Mouse (Mus musculus) neural tube, embryonic 14.5 days (tissue): Measurements from ENCODE around the gene Psma1. TPM values are rescaled to one million over a fixed set of nuclear protein-coding genes. Genes with fewer than 3 reads are reported as not detected.

Experiments used
- ATAC-seq: fragments of 200-750 bp; cut with Nextera tagmentation; 2 replicates; pipeline ENCODE4 v1.8.0; 2017; ENCODE audit warnings: low read depth, mild to moderate bottlenecking, moderate TSS enrichment, moderate library complexity
- H3K27ac ChIP-seq: fragments of 300-500 bp; sonication (generic); 2 replicates; pipeline ENCODE4 v1.5.1; 2014; ENCODE audit warnings: low read depth, mild to moderate bottlenecking, control low read depth, low read length, moderate library complexity, mixed read lengths
- H3K27me3 ChIP-seq: fragments of 300-500 bp; sonication (generic); 2 replicates; pipeline ENCODE4 v1.6.1; 2014; ENCODE audit warnings: low read length; ENCODE audit not compliant: control insufficient read depth, insufficient read depth
- H3K36me3 ChIP-seq: fragments of 300-500 bp; sonication (generic); 2 replicates; pipeline ENCODE4 v1.6.1; 2014; ENCODE audit warnings: low read length, mixed read lengths; ENCODE audit not compliant: control insufficient read depth, insufficient read depth
- H3K4me1 ChIP-seq: fragments of 300-500 bp; sonication (generic); 2 replicates; pipeline ENCODE4 v1.6.1; 2014; ENCODE audit warnings: low read length; ENCODE audit not compliant: control insufficient read depth, insufficient read depth
- H3K4me2 ChIP-seq: fragments of 300-500 bp; sonication (generic); 2 replicates; pipeline ENCODE4 v1.6.1; 2014; ENCODE audit warnings: mild to moderate bottlenecking, low read depth, low read length, control low read depth
- H3K4me3 ChIP-seq: fragments of 300-500 bp; sonication (generic); 2 replicates; pipeline ENCODE4 v1.5.1; 2014; ENCODE audit warnings: low read depth, low read length, control low read depth, mixed read lengths
- H3K9ac ChIP-seq: fragments of 300-500 bp; sonication (generic); replicated peaks from 2 replicates; pipeline ENCODE4 v1.6.1; 2014; ENCODE audit warnings: low read depth, mild to moderate bottlenecking, control low read depth, low read length, mixed read lengths
- H3K9me3 ChIP-seq: fragments of 300-500 bp; sonication (generic); 2 replicates; pipeline ENCODE4 v1.6.1; 2016; ENCODE audit warnings: low read length; ENCODE audit not compliant: control insufficient read depth
- WGBS: fragments of 180-500 bp; shearing (Covaris S2); extraction: QIAGEN DNeasy Blood & Tissue Kit; methylation state at CpG from one replicate; pipeline ENCODE4 v1.1.7; 2014; 5-methylcytosine and 5-hydroxymethylcytosine counted together
- polyA plus RNA-seq: library from polyadenylated mRNA; unstranded; fragments of >200 nt; fragmentation: Nextera tagmentation; extraction: Ambion mirVana; gene quantifications from 2 replicates; pipeline ENCODE4 v1.2.1, GENCODE M21; 2014

Gene Psma1
- polyA plus RNA-seq, 1 experiment from 2014 or later, result 373 TPM

DNA sequence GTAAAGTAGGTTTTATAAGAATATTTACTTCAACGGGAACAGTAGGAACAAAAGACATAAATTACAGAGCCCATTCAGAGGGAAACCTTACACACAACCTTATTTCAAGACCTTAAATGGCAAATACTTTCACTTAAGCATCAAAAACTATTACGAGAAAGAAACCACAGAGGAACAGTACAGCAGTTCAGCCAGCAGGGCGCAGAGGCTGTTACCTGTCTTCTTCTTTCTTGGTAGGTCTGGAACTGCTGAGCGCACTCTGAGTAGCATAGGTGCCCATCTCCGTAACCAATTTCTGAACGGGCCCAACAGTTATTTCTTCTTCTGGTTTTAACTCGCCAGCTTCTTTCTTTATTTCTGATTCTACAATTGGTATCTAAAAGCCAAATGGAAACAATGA lies 42.9 kb downstream of the Psma1 start:
- WGBS, result 94% methylated on average over 7 of the region's 7 CpGs

DNA sequence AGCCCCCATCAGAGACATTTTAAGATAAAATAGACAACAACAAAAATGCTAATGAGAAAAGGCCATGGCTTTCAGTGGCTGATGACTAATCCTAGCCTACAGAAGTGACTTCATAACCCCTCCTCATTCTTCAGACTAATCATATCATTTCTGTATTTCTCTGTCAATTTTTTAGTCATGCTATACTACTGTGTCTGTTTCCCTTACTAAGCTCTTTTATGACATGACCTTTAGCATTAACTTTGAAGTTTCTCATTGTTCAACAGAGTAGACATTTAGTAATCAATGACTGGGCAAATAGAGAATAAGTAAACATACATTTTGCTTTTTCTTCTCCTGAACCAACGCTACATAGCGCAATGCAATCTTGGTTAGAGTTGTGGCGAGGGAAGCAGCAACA lies 44.1 kb downstream of the Psma1 start:
- Histone ChIP-seq H3K9ac (no peak overlapping the region), H3K4me2 (no peak overlapping the region), H3K36me3 (peaks cover 62% of the 10 kb centered on the region), H3K27me3 (no peaks in the 10 kb centered on the region), H3K4me3 (no peak overlapping the region), H3K4me1 (no peaks in the 10 kb centered on the region), H3K27ac (no peak overlapping the region), H3K9me3 (no peaks in the 10 kb centered on the region)
- ATAC-seq, result no peak
- 93% methylated on average over 3 of the region's 3 CpGs for WGBS

More for the DNA sequence above, 42.9 kb downstream of the Psma1 start:
- H3K4me3 ChIP-seq, result no peak overlapping the region
- H3K9ac ChIP-seq, result no peak overlapping the region
- H3K4me2 ChIP-seq, result no peak overlapping the region
- H3K27ac ChIP-seq, result no peak overlapping the region
- H3K27me3 ChIP-seq, result no peaks in the 10 kb centered on the region
- peaks cover 63% of the 10 kb centered on the region for H3K36me3 ChIP-seq
- no peak for ATAC-seq
- H3K4me1 ChIP-seq, result no peaks in the 10 kb centered on the region
- no peaks in the 10 kb centered on the region for H3K9me3 ChIP-seq

DNA sequence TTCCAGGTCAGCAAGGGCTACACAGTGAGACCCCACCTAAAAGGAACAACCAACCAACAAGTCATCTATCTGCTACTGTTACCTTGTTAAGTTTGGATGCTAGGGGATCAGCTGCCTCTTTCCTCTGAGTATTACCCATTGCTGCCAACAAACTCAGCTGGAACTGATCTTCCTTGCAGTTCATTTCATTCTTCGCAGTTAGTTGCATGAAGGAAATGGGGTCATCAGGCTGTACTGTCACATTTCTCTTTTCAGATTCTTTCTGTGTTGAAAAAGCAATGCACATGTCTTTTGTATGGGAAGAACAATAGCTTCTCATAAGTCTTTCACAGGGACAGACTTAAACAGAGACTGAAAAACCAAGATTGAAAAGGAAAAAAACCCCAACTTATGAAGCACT lies 49.4 kb downstream of the Psma1 start:
- WGBS, result 86% methylated on average over 1 of the region's 1 CpGs
- Histone ChIP-seq H3K36me3 (peaks cover 58% of the 10 kb centered on the region), H3K27me3 (no peaks in the 10 kb centered on the region), H3K4me2 (no peak overlapping the region), H3K9me3 (no peaks in the 10 kb centered on the region), H3K4me1 (no peaks in the 10 kb centered on the region), H3K9ac (no peak overlapping the region), H3K4me3 (no peak overlapping the region), H3K27ac (no peak overlapping the region)
- ATAC-seq, result no peak

DNA sequence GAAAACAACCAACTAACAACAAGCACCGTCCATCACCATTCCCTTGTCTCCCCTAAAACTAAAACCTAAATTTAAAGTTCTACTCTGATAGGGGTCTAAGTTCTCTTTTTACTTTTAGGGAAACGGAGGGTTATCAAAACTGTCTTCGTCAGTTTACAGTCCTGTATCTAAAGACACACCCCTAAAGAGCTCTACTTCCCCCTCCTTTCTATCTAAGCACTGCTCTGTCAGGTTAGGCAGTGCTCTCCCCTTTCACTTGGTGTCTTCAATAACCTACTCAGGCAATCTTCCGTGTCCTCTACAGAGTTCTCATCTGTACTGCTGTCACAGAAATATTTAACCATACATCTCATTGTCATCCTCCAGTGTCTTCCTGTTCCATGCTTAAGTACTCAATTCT lies 55.5 kb downstream of the Psma1 start:
- no peak overlapping the region for H3K4me2 ChIP-seq
- H3K9me3 ChIP-seq, result no peaks in the 10 kb centered on the region
- no peaks in the 10 kb centered on the region for H3K4me1 ChIP-seq
- 91% methylated on average over 4 of the region's 4 CpGs for WGBS
- H3K27ac ChIP-seq, result no peak overlapping the region
- H3K4me3 ChIP-seq, result no peak overlapping the region
- H3K27me3 ChIP-seq, result no peaks in the 10 kb centered on the region
- no peak for ATAC-seq
- H3K9ac ChIP-seq, result no peak overlapping the region
- peaks cover 43% of the 10 kb centered on the region for H3K36me3 ChIP-seq

DNA sequence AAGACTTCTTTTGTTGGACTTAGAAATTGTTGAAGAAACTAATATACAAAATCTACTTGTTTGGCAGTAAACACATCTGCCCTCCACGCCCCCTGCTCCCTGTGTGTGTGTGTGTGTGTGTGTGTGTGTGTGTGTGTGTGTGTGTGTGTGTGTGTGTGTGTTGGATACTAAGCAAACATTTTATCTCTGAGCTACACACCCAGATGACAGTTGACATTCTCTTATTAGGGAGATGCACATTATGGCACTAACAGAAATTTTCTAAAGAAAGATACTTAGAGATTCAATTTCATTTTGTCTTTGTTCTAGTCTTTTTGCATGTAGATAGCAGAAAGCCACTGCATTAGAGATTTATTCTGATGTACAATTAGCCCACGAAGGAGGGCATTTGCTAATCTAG lies 59.0 kb downstream of the Psma1 start:
- Histone ChIP-seq H3K36me3 (peaks cover 33% of the 10 kb centered on the region), H3K4me1 (no peaks in the 10 kb centered on the region), H3K9me3 (no peaks in the 10 kb centered on the region), H3K4me3 (no peak overlapping the region), H3K4me2 (no peak overlapping the region), H3K27me3 (no peaks in the 10 kb centered on the region), H3K9ac (no peak overlapping the region), H3K27ac (no peak overlapping the region)
- ATAC-seq, result no peak
- WGBS, result 96% methylated on average over 2 of the region's 2 CpGs

Other genes starting within 250 kb of the Psma1 start
- gene Rras2, start 158.3 kb downstream of the Psma1 start, polyA plus RNA-seq, result 18.9 and 22.1 TPM in 2 replicates
- 96.2 and 114 TPM in 2 replicates for gene Copb1, start 21.4 kb downstream of the Psma1 start, polyA plus RNA-seq
- 9.0 TPM in 2 replicates for gene Pde3b, start 139.2 kb upstream of the Psma1 start, polyA plus RNA-seq